Mouse (Mus musculus): Measurements from ENCODE around the gene Rpl7a.

DNA sequence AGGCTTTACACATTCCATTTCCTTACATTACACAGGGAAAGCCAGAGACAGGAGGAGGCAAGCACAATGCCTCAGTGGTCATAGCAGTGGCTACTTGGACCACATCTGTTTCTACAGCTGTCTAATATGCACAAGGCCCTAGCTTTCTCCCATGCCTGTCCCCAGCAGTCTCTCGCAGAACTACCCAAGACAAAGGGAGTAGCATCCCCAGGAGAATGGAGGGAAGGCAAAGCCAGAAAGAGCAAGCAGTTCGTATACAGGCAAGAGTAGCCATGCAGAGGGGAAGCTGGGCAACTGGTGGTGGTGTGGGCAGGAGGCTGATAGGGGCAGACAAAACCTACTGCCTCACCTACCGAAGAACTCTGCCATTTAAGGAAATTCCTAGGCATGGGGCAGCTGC is 4.1 kb upstream of the Rpl7a start:
- TF ChIP-seq CTCF (conservative IDR thresholded peaks at IDR 0.05; ENCODE audit: insufficient read depth, insufficient read length, low read depth, low read length) (no peak), POLR2A (IDR thresholded peaks at IDR 0.05; ENCODE audit: low read depth, low read length) (no peak)
